Mouse (Mus musculus) erythroblast, adult 5-6 weeks (primary cell): ENCODE results near the gene Thbs1. TPM values are rescaled to one million over a fixed set of nuclear protein-coding genes. Genes with fewer than 3 reads are reported as not detected.
"Not testable (repeated sequence)": the region's sequence is repeated elsewhere in the genome, so short reads cannot be mapped to it uniquely, and the experiment has no call there.

Experiments used
- ATAC-seq: replicated peaks from 2 replicates; pipeline ENCODE4 v1.8.0; 2016; ENCODE audit warnings: moderate number of reproducible peaks, mild to moderate bottlenecking, moderate TSS enrichment, inconsistent platforms; ENCODE audit not compliant: poor library complexity, low FRiP score, severe bottlenecking
- total RNA-seq, 2 experiments: library from RNA; stranded (forward) in 1 of 2; stranded (reverse) in 1 of 2; fragments of 150-400 nt in 1 of 2; fragments of 200-764, 138-1000 nt in 1 of 2; gene quantifications; 2 replicates each; pipeline versions ENCODE4 v1.2.3 to v1.2.4; 2015 to 2017; ENCODE audit warnings: low replicate concordance in 2 of 2

Thbs1 gene
- total RNA-seq, 2 experiments from 2014 or later: 3.6 to 8.1 TPM

DNA sequence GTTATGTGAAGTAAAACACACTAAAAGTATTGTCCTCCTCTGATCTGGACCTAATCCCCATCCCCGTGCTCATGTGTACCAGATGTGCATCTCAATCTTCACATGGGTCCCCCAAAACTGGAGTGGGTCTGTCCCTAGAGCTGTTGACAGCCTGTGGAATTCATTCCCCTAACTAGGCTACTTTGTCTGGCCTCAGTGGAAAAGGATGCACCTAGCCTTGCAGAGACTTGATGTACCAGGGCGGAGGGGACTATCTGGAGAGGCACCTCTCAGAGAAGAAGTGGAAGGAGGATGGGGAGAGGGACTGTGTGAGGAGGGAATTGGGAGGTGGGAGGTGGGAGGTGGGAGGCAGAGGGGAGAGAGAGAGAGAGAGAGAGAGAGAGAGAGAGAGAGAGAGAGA lies 26.1 kb downstream of the Thbs1 start:
- no peak for ATAC-seq

- no peak for ATAC-seq
Observed at GRCm38 (mm10) chr2:118139261-118139660, 27.6 kb downstream of the Thbs1 start.

DNA sequence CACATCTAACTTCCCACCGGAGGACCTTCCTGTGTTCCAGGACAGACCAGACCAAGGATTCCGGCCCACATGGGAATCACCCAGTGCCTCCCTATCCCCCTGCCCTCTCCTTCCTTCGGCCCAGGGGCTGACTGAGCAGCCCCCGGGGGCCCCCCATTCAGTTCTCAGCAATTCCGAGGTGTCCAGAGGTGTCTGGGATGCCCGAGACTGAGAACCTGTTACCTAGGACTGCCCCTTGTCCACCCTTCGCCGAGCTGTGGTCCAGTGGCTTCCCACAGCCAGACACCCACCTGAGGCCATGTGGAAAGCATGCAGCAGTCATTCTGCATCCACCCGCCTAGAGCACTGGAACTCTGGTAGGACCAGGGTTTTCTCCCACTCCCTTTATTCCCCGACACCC lies 30.0 kb downstream of the Thbs1 start:
- ATAC-seq: no peak

- ATAC-seq: not testable (repeated sequence)
Observed at GRCm38 (mm10) chr2:118147749-118148148, 36.1 kb downstream of the Thbs1 start.

DNA sequence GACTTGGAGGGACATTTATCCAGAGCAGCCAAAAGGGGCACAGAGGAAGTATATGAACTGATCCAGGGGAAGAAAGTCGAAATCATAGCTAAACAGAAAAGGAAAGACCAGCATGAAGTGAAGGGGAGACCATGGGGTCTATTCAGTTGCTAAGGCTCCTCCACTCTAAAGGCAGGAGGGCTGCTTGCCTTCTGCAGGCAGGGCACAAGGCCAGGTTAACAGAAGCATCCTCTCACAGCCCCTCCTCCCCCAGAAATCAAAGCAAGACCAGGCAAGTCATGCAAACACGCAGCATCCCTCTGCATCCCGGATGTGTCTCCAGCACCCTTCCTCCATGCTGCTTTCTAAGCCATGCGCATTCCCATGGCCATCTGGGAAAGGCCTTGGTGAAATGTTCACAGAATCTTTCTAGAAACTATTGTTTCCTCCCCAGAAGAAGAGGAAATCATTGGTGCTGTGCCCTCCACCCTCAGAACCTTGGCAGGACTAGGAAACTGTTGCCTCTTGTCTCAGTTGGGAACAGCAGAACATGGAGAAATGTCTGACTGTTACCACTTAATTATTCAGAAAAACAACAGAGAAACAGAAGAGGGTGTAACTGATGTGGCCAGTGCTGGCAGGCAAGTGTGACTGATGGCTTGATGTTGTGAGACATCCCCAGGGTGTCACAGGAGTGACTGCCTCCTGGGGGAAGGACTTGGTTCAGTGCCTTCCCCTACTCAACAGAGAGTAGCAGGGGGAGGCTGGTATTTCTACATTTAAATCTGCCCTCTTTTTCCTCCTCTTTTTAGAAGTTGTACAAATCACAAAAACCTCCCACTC lies 36.9 kb downstream of the Thbs1 start:
- no peak for ATAC-seq

DNA sequence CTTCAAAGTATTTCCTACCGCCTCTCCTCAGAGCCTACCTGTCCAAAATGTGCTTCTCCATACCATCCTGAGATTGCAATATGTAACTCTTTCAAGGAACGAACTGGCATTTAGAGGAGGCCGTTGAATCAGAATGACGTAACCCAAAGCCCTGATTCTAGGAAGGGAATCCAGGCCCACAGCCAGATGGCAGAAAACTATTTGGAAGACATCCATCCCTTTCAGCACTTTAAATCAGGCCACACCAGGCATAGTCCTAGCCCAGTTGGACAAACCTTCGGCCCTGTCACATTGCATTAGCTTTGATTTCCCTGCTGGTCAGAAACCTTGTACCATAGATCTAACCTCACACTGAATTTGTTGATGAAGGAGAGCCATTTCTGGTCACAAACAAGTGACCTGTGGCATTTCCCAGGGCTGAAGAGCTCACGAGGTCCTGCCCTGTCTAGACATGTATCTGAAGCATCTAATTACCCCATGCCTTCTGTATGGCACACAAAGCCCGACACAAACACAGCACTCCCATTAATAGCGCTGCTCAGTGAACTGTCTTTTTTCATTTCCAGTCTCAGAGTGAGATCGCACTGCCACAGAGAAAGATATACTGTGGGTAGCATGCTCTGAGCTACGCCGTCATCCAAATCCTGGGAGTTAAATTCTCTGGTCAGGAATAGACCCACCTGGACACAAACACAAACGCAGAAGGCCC lies 38.3 kb downstream of the Thbs1 start:
- no peak for ATAC-seq

- ATAC-seq: no peak
Observed at GRCm38 (mm10) chr2:118158095-118158494, 46.4 kb downstream of the Thbs1 start.

GRCm38 (mm10) chr2:118159126-118159525 lies 47.5 kb downstream of the Thbs1 start:
- no peak for ATAC-seq

DNA sequence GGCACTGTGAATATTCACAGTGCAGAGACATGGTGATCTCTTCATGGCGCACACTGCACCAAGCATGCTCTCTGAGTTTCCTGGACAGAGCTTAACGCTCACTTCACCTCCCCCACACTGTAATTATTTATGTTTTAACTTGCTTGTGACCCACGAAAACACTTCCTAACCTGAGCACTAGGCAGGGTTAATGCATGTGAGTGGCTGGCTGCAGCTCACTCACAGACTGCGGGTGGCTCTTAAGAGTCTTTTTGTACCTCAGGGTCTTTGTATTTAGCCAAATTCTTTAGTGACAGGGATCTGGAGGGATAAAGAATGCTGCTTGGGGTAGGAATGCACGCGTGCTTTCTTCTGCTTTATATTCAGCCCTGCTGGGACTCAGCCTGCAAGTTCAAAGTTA lies 48.9 kb downstream of the Thbs1 start:
- no peak for ATAC-seq

DNA sequence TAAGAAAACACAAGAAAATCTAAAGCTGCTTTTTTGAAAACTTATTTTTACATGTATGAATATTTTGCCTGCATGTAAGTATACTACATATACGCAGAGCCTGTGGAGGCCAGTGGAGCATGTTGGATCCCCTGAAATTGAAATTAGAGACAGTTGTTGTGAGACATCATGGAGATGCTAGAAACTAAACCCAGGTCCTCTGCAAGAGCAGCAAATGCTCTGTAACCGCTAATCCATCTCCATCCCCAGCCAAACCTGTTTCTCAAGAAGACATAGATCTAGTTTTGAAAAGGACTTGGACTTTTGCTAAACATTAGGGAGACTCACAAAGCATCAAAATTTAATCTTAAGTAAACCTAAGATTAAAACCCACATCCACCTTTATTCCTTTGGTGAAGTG lies 49.3 kb downstream of the Thbs1 start:
- ATAC-seq: no peak

DNA sequence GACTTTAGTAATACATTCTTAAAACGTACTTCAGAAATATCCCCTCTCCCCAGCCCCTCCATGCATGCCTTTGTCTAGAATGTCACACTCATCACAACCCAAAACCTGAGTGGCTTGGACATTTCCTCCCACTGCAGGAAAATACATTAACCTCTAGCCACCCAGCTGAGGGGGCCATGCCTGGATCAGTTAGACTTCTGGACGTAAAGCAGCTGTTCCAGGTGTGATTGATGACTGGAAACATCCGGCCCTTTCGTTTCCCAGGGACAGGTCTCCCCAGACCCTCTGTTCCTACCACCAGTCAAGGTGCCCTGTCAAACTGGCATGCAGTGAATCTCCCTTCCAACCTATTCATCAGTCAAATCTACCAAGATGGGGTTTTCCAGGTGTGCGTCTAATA lies 50.8 kb downstream of the Thbs1 start:
- ATAC-seq: no peak

DNA sequence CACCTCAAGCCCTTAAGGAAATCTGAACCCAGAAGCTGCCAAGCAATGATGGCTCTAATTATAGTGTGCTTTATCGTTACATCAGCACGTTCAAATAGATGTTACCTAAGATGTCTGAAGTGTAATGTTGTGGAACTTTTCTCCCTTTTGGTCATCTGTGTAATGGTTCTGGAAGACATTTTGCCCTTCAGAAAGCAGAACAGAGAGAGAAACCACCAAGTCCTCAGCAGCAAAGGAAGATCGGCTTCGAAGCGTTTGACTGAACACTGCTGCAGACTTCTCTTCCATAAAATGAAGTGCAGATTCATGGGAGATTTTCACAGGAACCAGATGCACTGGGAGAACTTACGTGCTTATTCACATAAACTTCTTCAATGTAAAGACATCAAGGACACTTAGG lies 52.5 kb downstream of the Thbs1 start:
- ATAC-seq: no peak

DNA sequence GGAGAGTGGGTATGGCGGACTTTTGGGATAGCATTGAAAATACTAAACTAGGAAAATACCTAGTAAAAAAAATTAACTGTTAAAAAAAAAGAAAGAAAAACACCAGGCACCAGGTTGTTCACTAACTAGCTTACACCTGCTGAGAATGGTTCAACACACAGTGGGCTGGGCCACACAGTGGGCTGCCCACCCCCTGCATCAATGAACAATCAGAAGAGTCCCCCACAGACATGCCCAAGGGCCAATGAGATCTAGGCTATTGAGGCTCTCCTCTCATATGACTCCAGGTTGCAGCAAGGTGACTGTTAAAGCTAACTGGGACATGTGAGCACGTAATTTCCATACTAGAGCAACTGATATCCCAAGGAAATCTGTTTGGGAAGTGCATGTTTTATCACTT lies 54.0 kb downstream of the Thbs1 start:
- ATAC-seq: no peak

- no peak for ATAC-seq
Observed at GRCm38 (mm10) chr2:118167731-118168130, 56.1 kb downstream of the Thbs1 start.

DNA sequence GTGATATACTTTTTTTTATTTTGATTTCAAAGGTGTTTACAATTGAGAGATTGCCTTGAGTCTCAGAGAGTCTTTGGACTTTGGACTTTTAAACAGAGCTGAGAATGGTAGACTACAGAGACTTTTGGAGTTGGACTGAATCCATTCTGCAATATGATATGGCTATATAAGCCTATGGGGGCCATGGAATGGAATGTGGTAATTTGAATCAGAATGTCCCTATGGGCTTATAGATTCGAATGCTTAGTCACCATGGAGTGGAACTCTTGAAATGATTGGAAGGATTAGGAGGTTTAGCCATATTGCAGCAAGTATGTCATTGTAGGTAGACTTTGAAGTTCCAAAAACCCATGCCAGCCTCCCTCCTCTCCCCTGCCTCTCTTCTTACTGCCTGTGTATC lies 56.5 kb downstream of the Thbs1 start:
- no peak for ATAC-seq

GRCm38 (mm10) chr2:118174558-118175383 lies 63.1 kb downstream of the Thbs1 start:
- no peak for ATAC-seq

Other genes starting within 250 kb of the Thbs1 start
- not detected in 2 replicates for gene Fsip1, start 145.1 kb downstream of the Thbs1 start, total RNA-seq (2015; ENCODE audit: low replicate concordance)
- gene Fsip1, start 145.1 kb downstream of the Thbs1 start, total RNA-seq (2017; ENCODE audit: low replicate concordance): not detected in 2 replicates